Mouse (Mus musculus) bone marrow macrophage, adult 2 months (primary cell): Measurements from ENCODE around the gene Mboat2.

Experiments
- CTCF ChIP-seq: IDR thresholded peaks from 2 replicates; pipeline ENCODE4 v1.5.1; 2012; ENCODE audit warnings: low read depth, mild to moderate bottlenecking, low read length, moderate library complexity
- POLR2A ChIP-seq: IDR thresholded peaks from 2 replicates; pipeline ENCODE4 v1.6.1; 2012; ENCODE audit warnings: mild to moderate bottlenecking, low read depth, low read length, borderline replicate concordance

- no peak for TF ChIP-seq CTCF
- TF ChIP-seq POLR2A, result no peak
Observed at GRCm38 (mm10) chr12:24842299-24842910, 11.7 kb downstream of the Mboat2 start.
